ENCODE assay signal across 8 mouse cellular contexts in the genomic region with DNA sequence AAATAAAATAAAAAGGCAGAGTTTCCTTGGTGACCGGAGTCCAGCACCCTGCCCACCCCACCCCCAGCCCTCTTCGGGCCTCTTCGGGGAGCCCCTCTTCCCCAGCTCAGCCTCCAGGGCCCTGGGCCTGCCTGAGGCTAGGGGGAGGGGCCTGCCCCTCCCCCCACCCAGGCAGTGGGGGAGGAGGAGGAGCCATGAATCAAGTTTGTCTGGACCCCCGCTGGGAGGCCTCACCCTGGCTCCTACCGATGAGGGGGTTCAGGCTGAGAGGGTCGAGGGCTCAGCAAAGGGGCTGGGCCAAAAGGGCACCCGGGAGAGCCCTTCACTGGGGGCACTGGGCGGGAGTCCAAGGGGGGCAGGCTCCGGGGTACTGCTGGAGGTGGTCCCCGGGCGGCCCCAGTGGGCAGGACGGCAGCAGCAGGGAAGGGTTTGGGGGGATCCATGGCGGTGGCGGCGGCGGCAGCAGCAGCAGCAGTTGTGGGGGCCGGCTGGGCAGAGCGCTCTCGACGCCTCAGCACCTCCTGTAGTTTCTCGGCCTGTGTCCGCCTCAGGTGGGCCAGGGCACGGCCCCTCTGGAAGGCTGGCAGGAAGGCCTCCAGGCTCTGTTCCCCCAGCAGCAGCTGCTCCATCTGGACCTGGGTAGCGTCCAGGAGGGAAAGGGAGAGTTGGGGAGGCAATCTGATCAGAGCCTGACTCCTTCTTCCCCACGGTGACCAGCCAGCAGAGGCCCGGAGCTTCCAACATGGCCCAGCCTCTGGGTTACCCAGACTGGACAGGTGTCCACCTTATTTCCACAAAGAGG. TPM values are rescaled to one million over a fixed set of nuclear protein-coding genes. Genes with fewer than 3 reads are reported as not detected.
A peak's percentile ranks its signal among the peaks of the same experiment; 100 is the strongest.
DNase-seq lines count a peak whose midpoint lies in the region; ATAC-seq and TF ChIP-seq lines count a peak whose summit lies in the region.
"Had no signal": no experiment of that assay in that cellular context is flagged by ENCODE, and none has a peak within 500 bp of the region (broad histone marks: within the 10 kb centered on the region; RNA-seq: fewer than 3 reads in every experiment).

No protein-coding gene starts in this region.

- no peak for ATAC-seq in heart, embryonic 14.5 days (ENCODE audit: insufficient number of reproducible peaks, insufficient read depth, low FRiP score, low read depth)
- no peak for ATAC-seq in midbrain, embryonic 11.5 days (ENCODE audit: low FRiP score)
- no peak for ATAC-seq in midbrain, embryonic 14.5 days (ENCODE audit: low FRiP score, low TSS enrichment)
- ATAC-seq in embryonic facial prominence, embryonic 15.5 days (ENCODE audit: insufficient number of reproducible peaks, low FRiP score, low TSS enrichment, low read depth) = no peak
- no peak for ATAC-seq in neural tube, embryonic 15.5 days (ENCODE audit: low FRiP score)
- ATAC-seq: liver, postnatal 0 days had no signal

- no peaks in the 10 kb centered on the region for H3K36me3 ChIP-seq in heart, embryonic 14.5 days (ENCODE audit: control insufficient read depth, insufficient read depth, low read length)
- no peaks in the 10 kb centered on the region for H3K36me3 ChIP-seq in heart, adult 2 months (ENCODE audit: control insufficient read depth, insufficient read depth, low read length)
- H3K36me3 ChIP-seq in midbrain, embryonic 11.5 days (ENCODE audit: control insufficient read depth, insufficient read depth, low read length) = no peaks in the 10 kb centered on the region; the same call in 1 of the 2 replicates
- H3K36me3 ChIP-seq in midbrain, embryonic 14.5 days (ENCODE audit: control insufficient read depth, insufficient read depth, low read length) = peaks cover 44% of the 10 kb centered on the region
- H3K36me3 ChIP-seq in embryonic facial prominence, embryonic 15.5 days = peaks cover 16% of the 10 kb centered on the region
- peaks cover 36% of the 10 kb centered on the region for H3K36me3 ChIP-seq in neural tube, embryonic 15.5 days
- H3K36me3 ChIP-seq in thymus, adult 2 months (ENCODE audit: control insufficient read depth, insufficient read depth, low read length) = no peaks in the 10 kb centered on the region

- DNase-seq in heart, adult 2 months = no peak
- DNase-seq in midbrain, embryonic 11.5 days (ENCODE audit: low spot score, missing footprints) = peak; percentile 76
- no peak for DNase-seq in midbrain, embryonic 14.5 days
- DNase-seq in thymus, adult 2 months = no peak
- DNase-seq: liver, postnatal 0 days had no signal

- intact Hi-C loops in heart, adult 2 months (cut with DNase I) = loop anchor here (2.0 kb wide), 1 partner anchor 53 kb away; no protein-coding TSS in a partner anchor

- 0 out of 2 replicates have a peak overlapping the region, but pooled peaks have one; percentile 16 for H3K9ac ChIP-seq in heart, embryonic 14.5 days (ENCODE audit: low read length)
- H3K9ac ChIP-seq in heart, adult 2 months (ENCODE audit: low read depth, low read length) = no peak overlapping the region
- no peak overlapping the region for H3K9ac ChIP-seq in midbrain, embryonic 11.5 days (ENCODE audit: low read length)
- no peak overlapping the region for H3K9ac ChIP-seq in midbrain, embryonic 14.5 days (replicated peaks; ENCODE audit: low read length)
- H3K9ac ChIP-seq in embryonic facial prominence, embryonic 15.5 days = no peak overlapping the region
- H3K9ac ChIP-seq in neural tube, embryonic 15.5 days (replicated peaks) = no peak overlapping the region; the same call in 1 of the 2 replicates
- H3K9ac ChIP-seq: liver, postnatal 0 days had no signal

- H3K4me2 ChIP-seq in heart, embryonic 14.5 days (ENCODE audit: low read length) = no peak overlapping the region; the same call in 1 of the 2 replicates
- H3K4me2 ChIP-seq in midbrain, embryonic 11.5 days = no peak overlapping the region
- H3K4me2 ChIP-seq in midbrain, embryonic 14.5 days (ENCODE audit: low read length) = no peak overlapping the region
- peak overlapping the region; percentile 19; the same call in 1 of the 2 replicates for H3K4me2 ChIP-seq in embryonic facial prominence, embryonic 15.5 days (replicated peaks)
- peak overlapping the region; percentile 19; the same call in 1 of the 2 replicates for H3K4me2 ChIP-seq in neural tube, embryonic 15.5 days

- no peak for TF ChIP-seq POLR2A in heart, adult 2 months (IDR thresholded peaks at IDR 0.05; ENCODE audit: insufficient read depth, low read depth, low read length)
- no peak for TF ChIP-seq POLR2A in thymus, adult 2 months (IDR thresholded peaks at IDR 0.05; ENCODE audit: control insufficient read depth, extremely low read depth, insufficient read depth, low read length, poor library complexity)

- H3K9me3 ChIP-seq in heart, embryonic 14.5 days (ENCODE audit: control insufficient read depth, low read length) = no peaks in the 10 kb centered on the region
- H3K9me3 ChIP-seq in midbrain, embryonic 11.5 days (ENCODE audit: control insufficient read depth, low read length) = no peaks in the 10 kb centered on the region
- H3K9me3 ChIP-seq in midbrain, embryonic 14.5 days (ENCODE audit: control insufficient read depth, low read length) = no peaks in the 10 kb centered on the region
- no peaks in the 10 kb centered on the region for H3K9me3 ChIP-seq in embryonic facial prominence, embryonic 15.5 days (replicated peaks)
- H3K9me3 ChIP-seq in neural tube, embryonic 15.5 days (replicated peaks) = no peaks in the 10 kb centered on the region

- TF ChIP-seq CTCF in heart, adult 2 months (IDR thresholded peaks at IDR 0.05) = no peak
- TF ChIP-seq CTCF in thymus, adult 2 months (IDR thresholded peaks at IDR 0.05; ENCODE audit: borderline replicate concordance, control insufficient read depth, extremely low read depth, insufficient read depth, low read length, poor library complexity) = no peak

- no peak for TF ChIP-seq EP300 in heart, adult 2 months (IDR thresholded peaks at IDR 0.05; ENCODE audit: insufficient read depth, low read depth, low read length)

- no peak overlapping the region for H3K4me3 ChIP-seq in heart, embryonic 14.5 days (ENCODE audit: control insufficient read depth in 1 of 2, insufficient read depth in 1 of 2, low read depth in 1 of 2, low read length in 2 of 2)
- H3K4me3 ChIP-seq in heart, adult 2 months = no peak overlapping the region
- no peak overlapping the region for H3K4me3 ChIP-seq in midbrain, embryonic 11.5 days (ENCODE audit: low read depth, low read length)
- no peak overlapping the region for H3K4me3 ChIP-seq in midbrain, embryonic 14.5 days (replicated peaks; ENCODE audit: low read depth, low read length)
- H3K4me3 ChIP-seq in embryonic facial prominence, embryonic 15.5 days (replicated peaks) = no peak overlapping the region
- no peak overlapping the region for H3K4me3 ChIP-seq in neural tube, embryonic 15.5 days (replicated peaks)
- no peak overlapping the region for H3K4me3 ChIP-seq in thymus, adult 2 months (ENCODE audit: control insufficient read depth, insufficient read depth, low read length)

- H3K4me1 ChIP-seq in heart, embryonic 14.5 days (ENCODE audit: control insufficient read depth in 2 of 2, insufficient read depth in 2 of 2, low read length in 2 of 2) = peaks cover 0 to 7% of the 10 kb centered on the region in 2 experiments; a peak in 2 of 4 replicates
- no peaks in the 10 kb centered on the region for H3K4me1 ChIP-seq in heart, adult 2 months (ENCODE audit: control insufficient read depth, insufficient read depth, low read length)
- H3K4me1 ChIP-seq in midbrain, embryonic 11.5 days (ENCODE audit: control insufficient read depth, insufficient read depth, low read length) = peaks cover 15% of the 10 kb centered on the region
- peaks cover 8% of the 10 kb centered on the region; the same call in 1 of the 2 replicates for H3K4me1 ChIP-seq in midbrain, embryonic 14.5 days (ENCODE audit: control insufficient read depth, insufficient read depth, low read length)
- peaks cover 27% of the 10 kb centered on the region for H3K4me1 ChIP-seq in embryonic facial prominence, embryonic 15.5 days
- peaks cover 37% of the 10 kb centered on the region for H3K4me1 ChIP-seq in neural tube, embryonic 15.5 days
- peaks cover 8% of the 10 kb centered on the region for H3K4me1 ChIP-seq in thymus, adult 2 months (replicated peaks; ENCODE audit: control insufficient read depth, insufficient read depth, low read length)

- H3K79me2 ChIP-seq in heart, adult 2 months (replicated peaks; ENCODE audit: control insufficient read depth, insufficient read depth, low read length) = no peaks in the 10 kb centered on the region

- H3K27me3 ChIP-seq in heart, embryonic 14.5 days (ENCODE audit: control insufficient read depth, insufficient read depth, low read length) = no peaks in the 10 kb centered on the region
- H3K27me3 ChIP-seq in heart, adult 2 months (ENCODE audit: control insufficient read depth, insufficient read depth, low read length) = no peaks in the 10 kb centered on the region
- H3K27me3 ChIP-seq in midbrain, embryonic 11.5 days (ENCODE audit: control insufficient read depth, insufficient read depth, low read length) = no peaks in the 10 kb centered on the region
- no peaks in the 10 kb centered on the region for H3K27me3 ChIP-seq in midbrain, embryonic 14.5 days (ENCODE audit: control insufficient read depth, insufficient read depth, low read length)
- H3K27me3 ChIP-seq in embryonic facial prominence, embryonic 15.5 days = no peaks in the 10 kb centered on the region
- no peaks in the 10 kb centered on the region for H3K27me3 ChIP-seq in neural tube, embryonic 15.5 days (replicated peaks)
- no peaks in the 10 kb centered on the region; the same call in 1 of the 2 replicates for H3K27me3 ChIP-seq in thymus, adult 2 months (ENCODE audit: control insufficient read depth, insufficient read depth, low read length)

- WGBS in heart, embryonic 14.5 days = 29% methylated on average over 26 of the region's 26 CpGs
- WGBS in heart, adult 2 months = 42% methylated on average over 26 of the region's 26 CpGs
- 24% methylated on average over 26 of the region's 26 CpGs for WGBS in midbrain, embryonic 11.5 days
- 19% methylated on average over 25 of the region's 26 CpGs for WGBS in midbrain, embryonic 14.5 days
- 29% methylated on average over 23 of the region's 26 CpGs for WGBS in embryonic facial prominence, embryonic 15.5 days
- WGBS in neural tube, embryonic 15.5 days = 15% methylated on average over 26 of the region's 26 CpGs
- 82% methylated on average over 26 of the region's 26 CpGs for WGBS in thymus, adult 2 months

- H3K27ac ChIP-seq in heart, embryonic 14.5 days (replicated peaks in 1 of 2; ENCODE audit: control insufficient read depth in 1 of 2, insufficient read depth in 1 of 2, low read depth in 2 of 2, low read length in 2 of 2) = no peak overlapping the region
- H3K27ac ChIP-seq in heart, adult 2 months = no peak overlapping the region
- H3K27ac ChIP-seq in midbrain, embryonic 11.5 days (ENCODE audit: low read depth, low read length) = no peak overlapping the region
- no peak overlapping the region for H3K27ac ChIP-seq in midbrain, embryonic 14.5 days (replicated peaks; ENCODE audit: low read depth, low read length)
- no peak overlapping the region for H3K27ac ChIP-seq in embryonic facial prominence, embryonic 15.5 days (replicated peaks)
- H3K27ac ChIP-seq in neural tube, embryonic 15.5 days (replicated peaks) = no peak overlapping the region
- H3K27ac ChIP-seq in thymus, adult 2 months (ENCODE audit: control insufficient read depth, insufficient read depth, low read length) = no peak overlapping the region

RNA-seq across cellular contexts. Expression of a gene that starts 4.5 kb away (rescaled TPM):
- 1.3 and 3.5 TPM in 2 replicates for polyA plus RNA-seq in heart, embryonic 14.5 days (2014; fragmentation: Nextera tagmentation; extraction: Ambion mirVana)
- total RNA-seq in heart, adult 2 months (2021) = under 1 TPM; 0.52 to 0.57 TPM
- polyA plus RNA-seq in heart, adult 2 months (2012; rRNA removed) = 0.61 and 0.72 TPM in 2 replicates
- polyA plus RNA-seq in midbrain, embryonic 11.5 days (2014; fragmentation: Nextera tagmentation; extraction: Ambion mirVana) = 6.8 and 9.6 TPM in 2 replicates
- 33.4 and 40.7 TPM in 2 replicates for polyA plus RNA-seq in midbrain, embryonic 14.5 days (2014; fragmentation: Nextera tagmentation; extraction: Ambion mirVana)
- polyA plus RNA-seq in embryonic facial prominence, embryonic 15.5 days (2015; fragmentation: Nextera tagmentation; extraction: Ambion mirVana) = 12.6 and 12.9 TPM in 2 replicates
- polyA plus RNA-seq in neural tube, embryonic 15.5 days (2015; fragmentation: Nextera tagmentation; extraction: Ambion mirVana) = 30.3 and 34.0 TPM in 2 replicates
- polyA plus RNA-seq in thymus, adult 2 months (2012; rRNA removed) = 1.8 and 2.3 TPM in 2 replicates

RNA-seq across cellular contexts. Expression of a gene that starts 8.8 kb away (rescaled TPM):
- polyA plus RNA-seq in heart, embryonic 14.5 days (2014; fragmentation: Nextera tagmentation; extraction: Ambion mirVana) = 47.2 and 52.3 TPM in 2 replicates
- total RNA-seq in heart, adult 2 months (2021) = 10 to 100 TPM; 20.5 to 21.1 TPM
- polyA plus RNA-seq in heart, adult 2 months (2012; rRNA removed) = 26.2 and 29.8 TPM in 2 replicates
- polyA plus RNA-seq in midbrain, embryonic 11.5 days (2014; fragmentation: Nextera tagmentation; extraction: Ambion mirVana) = 105 and 116 TPM in 2 replicates
- 63.8 and 71.7 TPM in 2 replicates for polyA plus RNA-seq in midbrain, embryonic 14.5 days (2014; fragmentation: Nextera tagmentation; extraction: Ambion mirVana)
- polyA plus RNA-seq in embryonic facial prominence, embryonic 15.5 days (2015; fragmentation: Nextera tagmentation; extraction: Ambion mirVana) = 102 and 115 TPM in 2 replicates
- polyA plus RNA-seq in neural tube, embryonic 15.5 days (2015; fragmentation: Nextera tagmentation; extraction: Ambion mirVana) = 75.0 and 87.9 TPM in 2 replicates
- polyA plus RNA-seq in thymus, adult 2 months (2012; rRNA removed) = 116 and 125 TPM in 2 replicates

RNA-seq across cellular contexts. Expression of a gene that starts 9.5 kb away (rescaled TPM):
- 30.6 and 31.1 TPM in 2 replicates for polyA plus RNA-seq in heart, embryonic 14.5 days (2014; fragmentation: Nextera tagmentation; extraction: Ambion mirVana)
- 10 to 100 TPM; 38.4 to 46.1 TPM for total RNA-seq in heart, adult 2 months (2021)
- 34.7 and 35.7 TPM in 2 replicates for polyA plus RNA-seq in heart, adult 2 months (2012; rRNA removed)
- polyA plus RNA-seq in midbrain, embryonic 11.5 days (2014; fragmentation: Nextera tagmentation; extraction: Ambion mirVana) = 30.0 and 30.2 TPM in 2 replicates
- polyA plus RNA-seq in midbrain, embryonic 14.5 days (2014; fragmentation: Nextera tagmentation; extraction: Ambion mirVana) = 47.3 and 49.3 TPM in 2 replicates
- 32.9 and 36.3 TPM in 2 replicates for polyA plus RNA-seq in embryonic facial prominence, embryonic 15.5 days (2015; fragmentation: Nextera tagmentation; extraction: Ambion mirVana)
- polyA plus RNA-seq in neural tube, embryonic 15.5 days (2015; fragmentation: Nextera tagmentation; extraction: Ambion mirVana) = 40.6 and 44.5 TPM in 2 replicates
- polyA plus RNA-seq in thymus, adult 2 months (2012; rRNA removed) = 26.8 and 35.1 TPM in 2 replicates

RNA-seq across cellular contexts. Expression of a gene that starts 16.1 kb away (rescaled TPM):
- polyA plus RNA-seq in heart, embryonic 14.5 days (2014; fragmentation: Nextera tagmentation; extraction: Ambion mirVana) = 0.34 and 0.92 TPM in 2 replicates
- total RNA-seq in heart, adult 2 months (2021) = 10 to 100 TPM; 24.2 to 25.9 TPM
- 47.1 and 49.0 TPM in 2 replicates for polyA plus RNA-seq in heart, adult 2 months (2012; rRNA removed)
- polyA plus RNA-seq in midbrain, embryonic 11.5 days (2014; fragmentation: Nextera tagmentation; extraction: Ambion mirVana) = 1.2 and 2.1 TPM in 2 replicates
- 0.43 and 0.68 TPM in 2 replicates for polyA plus RNA-seq in midbrain, embryonic 14.5 days (2014; fragmentation: Nextera tagmentation; extraction: Ambion mirVana)
- 0.80 and 1.4 TPM in 2 replicates for polyA plus RNA-seq in embryonic facial prominence, embryonic 15.5 days (2015; fragmentation: Nextera tagmentation; extraction: Ambion mirVana)
- polyA plus RNA-seq in neural tube, embryonic 15.5 days (2015; fragmentation: Nextera tagmentation; extraction: Ambion mirVana) = 0.79 and 0.84 TPM in 2 replicates
- 22.5 and 31.5 TPM in 2 replicates for polyA plus RNA-seq in thymus, adult 2 months (2012; rRNA removed)

RNA-seq across cellular contexts. Expression of a gene that starts 50.3 kb away (rescaled TPM):
- polyA plus RNA-seq in heart, embryonic 14.5 days (2014; fragmentation: Nextera tagmentation; extraction: Ambion mirVana) = 5.4 and 6.4 TPM in 2 replicates
- 1 to 10 TPM; 1.4 to 1.5 TPM for total RNA-seq in heart, adult 2 months (2021)
- 4.7 and 5.1 TPM in 2 replicates for polyA plus RNA-seq in heart, adult 2 months (2012; rRNA removed)
- polyA plus RNA-seq in midbrain, embryonic 11.5 days (2014; fragmentation: Nextera tagmentation; extraction: Ambion mirVana) = 16.1 and 17.7 TPM in 2 replicates
- 106 and 137 TPM in 2 replicates for polyA plus RNA-seq in midbrain, embryonic 14.5 days (2014; fragmentation: Nextera tagmentation; extraction: Ambion mirVana)
- polyA plus RNA-seq in embryonic facial prominence, embryonic 15.5 days (2015; fragmentation: Nextera tagmentation; extraction: Ambion mirVana) = 16.2 and 19.7 TPM in 2 replicates
- polyA plus RNA-seq in neural tube, embryonic 15.5 days (2015; fragmentation: Nextera tagmentation; extraction: Ambion mirVana) = 118 and 141 TPM in 2 replicates
- polyA plus RNA-seq in thymus, adult 2 months (2012; rRNA removed) = 20.3 and 23.7 TPM in 2 replicates

Comparison
In these comparisons a context has a peak if more than half of its experiments do, and no peak if none do; other contexts are left out.
1. H3K4me2 ChIP-seq: peak in embryonic facial prominence, embryonic 15.5 days (single experiment) and neural tube, embryonic 15.5 days (single experiment); none in heart, embryonic 14.5 days (single experiment), midbrain, embryonic 11.5 days (single experiment) and midbrain, embryonic 14.5 days (single experiment).